Mouse (Mus musculus): ENCODE data around the gene Kars.

Kars gene

DNA sequence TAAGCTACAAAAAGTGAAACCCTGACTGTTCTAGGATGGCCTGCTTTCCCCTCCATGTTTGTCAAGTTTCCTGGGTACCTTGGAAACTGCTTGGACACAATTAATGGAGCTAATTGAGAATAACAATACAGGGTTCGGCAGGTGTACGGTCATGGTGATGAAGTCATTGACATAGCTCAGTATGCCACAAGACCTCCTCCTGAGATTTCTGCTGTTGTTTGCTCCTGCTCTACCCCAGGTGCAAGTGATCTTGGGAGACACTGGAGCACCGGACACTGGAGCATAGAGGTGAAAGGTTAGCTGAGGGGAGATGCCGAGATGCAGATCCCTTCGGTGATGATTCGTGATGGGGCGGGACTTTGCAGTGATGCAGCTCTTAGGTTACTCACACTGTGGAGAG lies 21.9 kb upstream of the Kars start:
- Histone ChIP-seq H3K4me3 (replicated peaks; ENCODE audit: low read length) (0 out of 2 replicates have a peak overlapping the region, but pooled peaks have one; percentile 10), H3K4me1 (replicated peaks; ENCODE audit: low read depth, low read length) (peaks cover 62% of the 10 kb centered on the region), H3K36me3 (ENCODE audit: insufficient read depth, low read length) (no peaks in the 10 kb centered on the region), H3K27me3 (ENCODE audit: insufficient read depth, low read length) (peaks cover 4% of the 10 kb centered on the region; the same call in 1 of the 2 replicates), H3K9me3 (ENCODE audit: low read length) (no peaks in the 10 kb centered on the region)
- TF ChIP-seq CTCF (conservative IDR thresholded peaks at IDR 0.05; ENCODE audit: low read length): no peak
- TF ChIP-seq NANOG (IDR thresholded peaks at IDR 0.05; ENCODE audit: borderline replicate concordance, low read length): peak; percentile 89
- no peak for TF ChIP-seq POU5F1 (IDR thresholded peaks at IDR 0.05; ENCODE audit: borderline replicate concordance, low read length)

DNA sequence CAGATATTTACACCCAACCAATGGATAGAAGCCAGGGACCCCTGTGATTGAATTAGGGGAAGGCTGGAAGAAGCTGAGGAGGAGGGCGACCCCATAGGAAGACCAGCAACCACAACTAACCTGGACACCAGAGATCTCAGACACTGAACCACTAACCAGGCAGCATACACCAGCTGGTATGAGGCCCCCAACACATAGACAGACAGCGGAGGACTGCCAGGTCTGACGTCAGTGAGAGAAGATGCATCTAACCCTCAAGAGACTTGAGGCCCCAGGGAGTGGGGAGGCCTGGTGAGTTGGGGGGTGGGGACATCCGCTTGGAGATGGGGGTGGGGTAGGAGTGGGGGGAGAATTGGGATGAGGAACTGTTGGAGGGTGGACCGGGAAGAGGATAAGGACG lies 19.5 kb upstream of the Kars start:
- no peak for TF ChIP-seq NANOG (IDR thresholded peaks at IDR 0.05; ENCODE audit: borderline replicate concordance, low read length)
- TF ChIP-seq POU5F1 (IDR thresholded peaks at IDR 0.05; ENCODE audit: borderline replicate concordance, low read length): no peak
- no peak for TF ChIP-seq CTCF (conservative IDR thresholded peaks at IDR 0.05; ENCODE audit: low read length)
- H3K9me3 ChIP-seq (ENCODE audit: low read length): no peaks in the 10 kb centered on the region
- H3K27me3 ChIP-seq (ENCODE audit: insufficient read depth, low read length): no peaks in the 10 kb centered on the region
- H3K36me3 ChIP-seq (ENCODE audit: insufficient read depth, low read length): no peaks in the 10 kb centered on the region
- peaks cover 60% of the 10 kb centered on the region for H3K4me1 ChIP-seq (replicated peaks; ENCODE audit: low read depth, low read length)
- H3K4me3 ChIP-seq (replicated peaks; ENCODE audit: low read length): no peak overlapping the region

DNA sequence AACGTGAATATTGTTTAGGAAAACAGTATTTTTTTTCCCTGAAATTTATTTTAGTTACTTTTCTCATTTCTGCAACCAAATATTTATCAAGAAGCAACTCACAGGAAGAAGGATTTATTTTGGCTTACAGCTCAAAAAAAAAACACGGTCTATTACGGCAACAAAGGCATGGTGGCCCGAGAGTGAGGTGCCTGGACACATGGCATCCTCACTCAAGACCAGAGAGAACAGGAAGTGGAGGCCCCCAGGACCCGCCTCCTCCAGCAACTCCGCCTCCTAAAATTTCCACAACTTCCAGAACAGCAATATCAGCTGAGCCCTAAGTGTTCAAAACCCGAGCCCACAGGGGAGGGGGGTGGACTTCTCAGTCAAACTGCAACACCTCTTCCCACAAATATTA lies 18.3 kb upstream of the Kars start:
- no peak overlapping the region for H3K4me3 ChIP-seq (replicated peaks; ENCODE audit: low read length)
- TF ChIP-seq POU5F1 (IDR thresholded peaks at IDR 0.05; ENCODE audit: borderline replicate concordance, low read length) (no peak), CTCF (conservative IDR thresholded peaks at IDR 0.05; ENCODE audit: low read length) (no peak), NANOG (IDR thresholded peaks at IDR 0.05; ENCODE audit: borderline replicate concordance, low read length) (no peak)
- H3K36me3 ChIP-seq (ENCODE audit: insufficient read depth, low read length): no peaks in the 10 kb centered on the region

DNA sequence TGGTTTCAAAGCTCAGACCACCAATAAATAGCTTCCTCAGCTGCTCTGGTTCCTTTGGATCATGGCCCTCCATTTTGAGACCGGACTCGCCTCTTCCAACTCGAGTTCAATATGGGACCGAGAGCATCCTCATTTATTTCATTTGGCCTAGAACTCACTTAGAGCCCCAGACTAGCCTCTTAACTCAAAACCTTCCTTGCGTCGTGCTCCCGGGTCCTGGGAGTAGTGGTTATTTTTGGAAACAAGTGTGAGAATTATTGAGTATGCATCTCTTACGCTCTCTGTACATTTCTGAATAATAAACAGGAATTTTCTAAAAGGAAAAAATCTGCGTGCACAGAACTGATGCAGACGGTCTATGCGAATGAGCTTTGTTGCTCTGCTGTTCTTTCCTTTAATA lies 3.8 kb upstream of the Kars start, which contains the start of gene Gm6793:
Gm6793 (minus strand) TSS at position 101 of the 400 bp plus-strand sequence.
- TF ChIP-seq POU5F1 (IDR thresholded peaks at IDR 0.05; ENCODE audit: borderline replicate concordance, low read length): no peak
- no peak for TF ChIP-seq CTCF (conservative IDR thresholded peaks at IDR 0.05; ENCODE audit: low read length)
- TF ChIP-seq NANOG (IDR thresholded peaks at IDR 0.05; ENCODE audit: borderline replicate concordance, low read length): no peak
- H3K4me1 ChIP-seq (replicated peaks; ENCODE audit: low read depth, low read length): peaks cover 17% of the 10 kb centered on the region
- H3K9me3 ChIP-seq (ENCODE audit: low read length): no peaks in the 10 kb centered on the region
- no peak within 1 kb of the TSS for H3K4me3 ChIP-seq (replicated peaks; ENCODE audit: low read length)
- H3K36me3 ChIP-seq (ENCODE audit: insufficient read depth, low read length): peaks cover 44% of the 10 kb centered on the region
- H3K27me3 ChIP-seq (ENCODE audit: insufficient read depth, low read length): peaks cover 17% of the 10 kb centered on the region

More for the DNA sequence above, 18.3 kb upstream of the Kars start:
- Histone ChIP-seq H3K4me1 (replicated peaks; ENCODE audit: low read depth, low read length) (peaks cover 62% of the 10 kb centered on the region), H3K9me3 (ENCODE audit: low read length) (no peaks in the 10 kb centered on the region), H3K27me3 (ENCODE audit: insufficient read depth, low read length) (no peaks in the 10 kb centered on the region)

DNA sequence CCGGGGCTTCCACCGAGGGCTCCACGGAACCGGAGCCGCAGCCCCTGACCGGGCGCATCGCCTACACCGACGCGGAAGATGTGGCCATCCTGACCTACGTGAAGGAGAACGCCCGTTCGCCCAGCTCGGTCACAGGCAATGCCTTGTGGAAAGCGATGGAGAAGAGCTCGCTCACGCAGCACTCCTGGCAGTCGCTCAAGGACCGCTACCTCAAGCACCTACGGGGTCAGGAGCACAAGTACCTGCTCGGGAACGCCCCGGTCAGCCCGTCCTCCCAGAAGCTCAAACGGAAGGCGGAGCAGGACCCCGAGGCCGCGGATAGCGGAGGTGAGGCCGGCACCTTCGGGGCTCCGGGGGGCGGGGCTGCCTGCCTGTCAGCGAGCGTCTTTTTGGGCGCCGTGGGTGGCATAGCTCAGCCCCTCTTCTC lies 706 bp upstream of the Kars start:
- peaks cover 17% of the 10 kb centered on the region for H3K27me3 ChIP-seq (ENCODE audit: insufficient read depth, low read length)
- TF ChIP-seq CTCF (conservative IDR thresholded peaks at IDR 0.05; ENCODE audit: low read length): no peak
- no peak for TF ChIP-seq POU5F1 (IDR thresholded peaks at IDR 0.05; ENCODE audit: borderline replicate concordance, low read length)
- TF ChIP-seq NANOG (IDR thresholded peaks at IDR 0.05; ENCODE audit: borderline replicate concordance, low read length): no peak

DNA sequence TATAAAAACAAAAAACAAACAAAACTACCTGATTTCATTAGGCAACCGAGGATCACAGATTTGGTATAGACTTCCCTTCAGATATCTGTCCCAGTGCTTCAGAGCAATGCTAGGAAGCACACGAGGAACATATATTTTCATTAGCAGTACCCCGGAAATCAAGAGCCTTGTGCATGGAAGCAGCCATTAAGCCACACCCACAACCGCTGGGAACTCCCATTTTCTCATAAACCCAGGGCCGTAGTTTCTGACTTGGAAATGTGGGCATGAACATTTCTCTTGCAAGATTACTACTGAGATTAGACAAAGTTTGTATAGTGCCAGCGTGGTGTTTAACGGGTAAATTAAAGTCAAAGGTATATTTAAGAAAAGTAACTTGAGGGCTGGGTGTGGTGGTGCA lies 1.6 kb downstream of the Kars start:
- TF ChIP-seq NANOG (IDR thresholded peaks at IDR 0.05; ENCODE audit: borderline replicate concordance, low read length): no peak
- no peak for TF ChIP-seq CTCF (conservative IDR thresholded peaks at IDR 0.05; ENCODE audit: low read length)
- no peak for TF ChIP-seq POU5F1 (IDR thresholded peaks at IDR 0.05; ENCODE audit: borderline replicate concordance, low read length)
- Histone ChIP-seq H3K36me3 (ENCODE audit: insufficient read depth, low read length) (peaks cover 45% of the 10 kb centered on the region), H3K27me3 (ENCODE audit: insufficient read depth, low read length) (peaks cover 17% of the 10 kb centered on the region), H3K4me3 (replicated peaks; ENCODE audit: low read length) (peak overlapping the region; percentile 98), H3K9me3 (ENCODE audit: low read length) (no peaks in the 10 kb centered on the region), H3K4me1 (replicated peaks; ENCODE audit: low read depth, low read length) (peaks cover 67% of the 10 kb centered on the region)

More for the DNA sequence above, 706 bp upstream of the Kars start:
- H3K36me3 ChIP-seq (ENCODE audit: insufficient read depth, low read length): peaks cover 39% of the 10 kb centered on the region
- H3K9me3 ChIP-seq (ENCODE audit: low read length): no peaks in the 10 kb centered on the region
- peaks cover 45% of the 10 kb centered on the region for H3K4me1 ChIP-seq (replicated peaks; ENCODE audit: low read depth, low read length)
- peak overlapping the region; percentile 98 for H3K4me3 ChIP-seq (replicated peaks; ENCODE audit: low read length)

DNA sequence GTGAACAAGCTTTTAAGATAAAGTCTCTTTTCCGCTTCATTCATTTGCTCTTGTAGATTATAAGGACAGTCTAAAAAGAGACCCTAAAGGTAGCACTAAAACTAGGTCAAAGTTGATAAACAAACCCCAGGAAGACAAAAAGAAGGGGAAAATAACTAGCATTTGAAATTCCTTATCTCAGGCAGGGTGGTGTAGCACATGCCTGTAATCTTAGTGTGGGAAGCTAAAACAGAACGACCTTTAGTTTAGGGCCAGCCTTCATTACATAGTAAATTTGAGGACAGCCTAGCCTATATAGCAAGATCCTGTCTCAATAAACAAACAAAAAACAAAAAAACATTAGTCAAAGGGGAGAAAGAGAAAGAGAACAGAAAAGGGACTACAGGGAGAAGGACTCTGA lies 3.5 kb downstream of the Kars start:
- peaks cover 77% of the 10 kb centered on the region for H3K4me1 ChIP-seq (replicated peaks; ENCODE audit: low read depth, low read length)
- H3K4me3 ChIP-seq (replicated peaks; ENCODE audit: low read length): no peak overlapping the region
- no peaks in the 10 kb centered on the region for H3K9me3 ChIP-seq (ENCODE audit: low read length)
- H3K36me3 ChIP-seq (ENCODE audit: insufficient read depth, low read length): peaks cover 63% of the 10 kb centered on the region
- H3K27me3 ChIP-seq (ENCODE audit: insufficient read depth, low read length): peaks cover 11% of the 10 kb centered on the region
- TF ChIP-seq CTCF (conservative IDR thresholded peaks at IDR 0.05; ENCODE audit: low read length): no peak
- no peak for TF ChIP-seq POU5F1 (IDR thresholded peaks at IDR 0.05; ENCODE audit: borderline replicate concordance, low read length)
- TF ChIP-seq NANOG (IDR thresholded peaks at IDR 0.05; ENCODE audit: borderline replicate concordance, low read length): no peak

DNA sequence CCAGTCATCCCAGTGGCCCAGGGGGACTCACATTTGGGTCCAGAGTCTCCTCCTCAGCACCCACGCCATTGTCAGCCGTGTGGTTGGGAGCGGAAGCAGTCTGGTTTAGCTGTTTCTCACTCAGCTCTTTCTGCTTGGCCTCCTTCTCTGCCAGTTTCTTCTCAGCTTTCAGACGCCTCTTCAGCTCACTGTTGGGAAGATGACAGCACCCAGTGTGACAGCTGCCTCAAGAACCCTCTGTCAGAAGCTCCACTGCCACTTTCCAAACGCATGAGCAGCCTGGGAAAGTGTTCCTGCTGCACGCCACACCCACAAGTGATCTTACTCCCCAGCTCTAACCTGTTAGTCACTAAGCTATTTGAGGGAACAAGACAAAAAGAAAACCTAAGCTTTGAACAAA lies 5.5 kb downstream of the Kars start:
- Histone ChIP-seq H3K4me1 (replicated peaks; ENCODE audit: low read depth, low read length) (peaks cover 77% of the 10 kb centered on the region), H3K9me3 (ENCODE audit: low read length) (no peaks in the 10 kb centered on the region), H3K36me3 (ENCODE audit: insufficient read depth, low read length) (peaks cover 84% of the 10 kb centered on the region), H3K27me3 (ENCODE audit: insufficient read depth, low read length) (no peaks in the 10 kb centered on the region), H3K4me3 (replicated peaks; ENCODE audit: low read length) (no peak overlapping the region)
- no peak for TF ChIP-seq CTCF (conservative IDR thresholded peaks at IDR 0.05; ENCODE audit: low read length)
- TF ChIP-seq NANOG (IDR thresholded peaks at IDR 0.05; ENCODE audit: borderline replicate concordance, low read length): no peak
- no peak for TF ChIP-seq POU5F1 (IDR thresholded peaks at IDR 0.05; ENCODE audit: borderline replicate concordance, low read length)

DNA sequence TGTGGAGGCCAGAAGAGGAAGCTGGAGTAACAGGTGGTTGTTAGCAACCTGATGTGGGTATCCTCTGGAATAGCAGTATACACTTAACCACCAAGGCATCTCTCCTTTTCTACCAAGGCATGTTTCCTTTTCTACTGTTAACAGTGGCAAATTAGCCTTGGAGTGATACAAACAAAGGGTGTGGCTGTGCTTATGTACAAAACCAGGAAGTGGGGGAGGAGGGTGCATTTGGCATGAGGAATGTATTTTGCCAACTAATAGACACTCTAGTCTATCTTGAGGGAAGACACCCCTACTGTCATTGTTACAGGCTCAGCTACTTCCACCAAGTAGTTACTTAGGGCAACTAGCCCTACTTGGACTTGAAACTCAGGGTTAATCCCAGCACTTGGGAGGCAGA lies 6.4 kb downstream of the Kars start:
- Histone ChIP-seq H3K9me3 (ENCODE audit: low read length) (no peaks in the 10 kb centered on the region), H3K36me3 (ENCODE audit: insufficient read depth, low read length) (peaks cover 93% of the 10 kb centered on the region), H3K4me1 (replicated peaks; ENCODE audit: low read depth, low read length) (peaks cover 69% of the 10 kb centered on the region), H3K4me3 (replicated peaks; ENCODE audit: low read length) (no peak overlapping the region), H3K27me3 (ENCODE audit: insufficient read depth, low read length) (no peaks in the 10 kb centered on the region)
- no peak for TF ChIP-seq POU5F1 (IDR thresholded peaks at IDR 0.05; ENCODE audit: borderline replicate concordance, low read length)
- no peak for TF ChIP-seq NANOG (IDR thresholded peaks at IDR 0.05; ENCODE audit: borderline replicate concordance, low read length)
- TF ChIP-seq CTCF (conservative IDR thresholded peaks at IDR 0.05; ENCODE audit: low read length): no peak

Measured in E14TG2a.4 (cell line).